Mouse (Mus musculus): Measurements from ENCODE around the gene Gm43191. TPM values are rescaled to one million over a fixed set of nuclear protein-coding genes. Genes with fewer than 3 reads are reported as not detected.

Gene Gm43191
- total and polyA plus RNA-seq, 3 experiments = not detected

DNA sequence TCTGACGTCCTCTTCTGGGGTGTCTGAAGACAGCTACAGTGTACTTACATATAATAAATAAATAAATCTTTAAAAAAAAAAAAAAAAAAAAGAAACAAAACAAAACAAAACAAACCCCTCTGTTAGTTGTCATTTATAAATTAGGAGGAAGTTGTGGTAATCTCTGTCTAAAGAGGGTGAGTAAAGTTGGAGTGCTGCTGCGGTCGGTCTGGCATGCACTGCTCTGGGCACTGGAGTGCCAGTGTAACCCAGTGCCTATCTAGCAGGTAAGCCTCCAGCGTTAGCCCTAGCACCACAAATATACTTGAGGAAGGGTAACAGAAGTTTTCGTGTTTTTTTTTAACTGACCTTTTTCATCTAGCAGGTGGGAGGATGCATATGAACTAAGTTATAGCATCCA lies 80.1 kb downstream of the Gm43191 start:
- H3K4me3 ChIP-seq (ENCODE audit: low read depth, low read length) = no peak overlapping the region
- ATAC-seq (ENCODE audit: extremely low read depth, insufficient number of reproducible peaks, low FRiP score, poor library complexity, severe bottlenecking) (peak; percentile 22; the same call in 1 of the 2 replicates), DNase-seq (ENCODE audit: low spot score) (no peak)
- TF ChIP-seq TAL1 (conservative IDR thresholded peaks at IDR 0.05; ENCODE audit: low read depth, low read length) (no peak), GATA2 (IDR thresholded peaks at IDR 0.05; ENCODE audit: borderline replicate concordance, low read depth, low read length) (no peak), GATA1 (IDR thresholded peaks at IDR 0.05; ENCODE audit: borderline replicate concordance, low read length) (no peak), POLR2AphosphoS5 (IDR thresholded peaks at IDR 0.05; ENCODE audit: insufficient replicate concordance, low read depth, low read length) (no peak), CTCF (IDR thresholded peaks at IDR 0.05; ENCODE audit: low read depth, low read length) (no peak)
- H3K27me3 ChIP-seq (ENCODE audit: insufficient read depth, low read length) = no peaks in the 10 kb centered on the region
- peaks cover 32% of the 10 kb centered on the region for H3K4me1 ChIP-seq (ENCODE audit: insufficient read depth, low read depth, low read length)
- H3K9me3 ChIP-seq (replicated peaks) = no peaks in the 10 kb centered on the region
- peaks cover 56% of the 10 kb centered on the region for H3K36me3 ChIP-seq (replicated peaks)

DNA sequence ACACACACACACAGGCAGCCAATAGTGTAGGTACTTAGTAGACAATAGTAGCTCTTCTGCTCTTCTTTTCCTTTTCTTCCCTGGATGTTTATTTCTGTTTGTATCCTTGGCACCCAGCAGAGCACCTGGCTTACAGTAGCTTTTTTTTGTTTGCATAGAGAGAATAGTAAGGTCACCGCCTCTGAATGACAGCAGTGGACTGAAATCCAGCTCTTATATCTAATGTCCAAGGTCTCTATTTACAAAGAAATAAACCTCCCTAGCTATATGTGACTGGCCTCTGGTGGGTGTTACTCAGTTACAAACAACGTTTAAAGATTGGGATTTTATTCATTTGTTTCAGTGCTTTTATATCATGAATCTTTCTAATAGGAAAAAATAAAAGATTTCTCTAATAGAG lies 81.4 kb downstream of the Gm43191 start:
- ATAC-seq (ENCODE audit: extremely low read depth, insufficient number of reproducible peaks, low FRiP score, poor library complexity, severe bottlenecking) = no peak
- H3K27me3 ChIP-seq (ENCODE audit: insufficient read depth, low read length) = no peaks in the 10 kb centered on the region
- H3K9me3 ChIP-seq (replicated peaks) = no peaks in the 10 kb centered on the region
- H3K4me3 ChIP-seq (ENCODE audit: low read depth, low read length) = no peak overlapping the region
- TF ChIP-seq POLR2AphosphoS5 (IDR thresholded peaks at IDR 0.05; ENCODE audit: insufficient replicate concordance, low read depth, low read length) (no peak), CTCF (IDR thresholded peaks at IDR 0.05; ENCODE audit: low read depth, low read length) (no peak), TAL1 (conservative IDR thresholded peaks at IDR 0.05; ENCODE audit: low read depth, low read length) (no peak), GATA2 (IDR thresholded peaks at IDR 0.05; ENCODE audit: borderline replicate concordance, low read depth, low read length) (no peak), GATA1 (IDR thresholded peaks at IDR 0.05; ENCODE audit: borderline replicate concordance, low read length) (no peak)
- no peak for DNase-seq (ENCODE audit: low spot score)
- peaks cover 48% of the 10 kb centered on the region for H3K36me3 ChIP-seq (replicated peaks)
- peaks cover 32% of the 10 kb centered on the region for H3K4me1 ChIP-seq (ENCODE audit: insufficient read depth, low read depth, low read length)

DNA sequence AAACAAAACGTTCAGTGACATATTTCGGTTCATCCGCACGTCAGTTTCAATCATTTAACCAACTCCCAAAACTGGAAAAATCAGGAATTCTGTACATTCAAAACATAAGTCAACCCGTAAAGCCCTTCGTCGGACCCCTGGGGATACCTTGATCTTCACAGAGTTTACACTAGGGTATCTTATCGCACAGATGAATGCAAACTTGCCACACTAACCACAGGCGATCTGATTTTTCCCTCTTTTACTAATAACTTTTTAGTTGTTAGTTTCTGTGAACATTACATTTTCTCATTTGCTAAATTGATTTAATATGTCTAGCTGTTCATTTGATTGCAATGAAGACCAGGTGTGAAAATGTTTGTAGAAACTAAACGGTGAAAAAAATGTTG lies 85.5 kb downstream of the Gm43191 start:
- peaks cover 30% of the 10 kb centered on the region for H3K4me1 ChIP-seq (ENCODE audit: insufficient read depth, low read depth, low read length)
- peaks cover 35% of the 10 kb centered on the region for H3K36me3 ChIP-seq (replicated peaks)
- TF ChIP-seq POLR2AphosphoS5 (IDR thresholded peaks at IDR 0.05; ENCODE audit: insufficient replicate concordance, low read depth, low read length) = no peak
- no peak for TF ChIP-seq GATA1 (IDR thresholded peaks at IDR 0.05; ENCODE audit: borderline replicate concordance, low read length)
- no peak for TF ChIP-seq TAL1 (conservative IDR thresholded peaks at IDR 0.05; ENCODE audit: low read depth, low read length)
- no peak for TF ChIP-seq CTCF (IDR thresholded peaks at IDR 0.05; ENCODE audit: low read depth, low read length)
- TF ChIP-seq GATA2 (IDR thresholded peaks at IDR 0.05; ENCODE audit: borderline replicate concordance, low read depth, low read length) = no peak
- ATAC-seq (ENCODE audit: extremely low read depth, insufficient number of reproducible peaks, low FRiP score, poor library complexity, severe bottlenecking) = no peak
- no peaks in the 10 kb centered on the region for H3K27me3 ChIP-seq (ENCODE audit: insufficient read depth, low read length)
- DNase-seq (ENCODE audit: low spot score) = no peak
- peak overlapping the region; percentile 94 for H3K4me3 ChIP-seq (ENCODE audit: low read depth, low read length)
- H3K9me3 ChIP-seq (replicated peaks) = no peaks in the 10 kb centered on the region

DNA sequence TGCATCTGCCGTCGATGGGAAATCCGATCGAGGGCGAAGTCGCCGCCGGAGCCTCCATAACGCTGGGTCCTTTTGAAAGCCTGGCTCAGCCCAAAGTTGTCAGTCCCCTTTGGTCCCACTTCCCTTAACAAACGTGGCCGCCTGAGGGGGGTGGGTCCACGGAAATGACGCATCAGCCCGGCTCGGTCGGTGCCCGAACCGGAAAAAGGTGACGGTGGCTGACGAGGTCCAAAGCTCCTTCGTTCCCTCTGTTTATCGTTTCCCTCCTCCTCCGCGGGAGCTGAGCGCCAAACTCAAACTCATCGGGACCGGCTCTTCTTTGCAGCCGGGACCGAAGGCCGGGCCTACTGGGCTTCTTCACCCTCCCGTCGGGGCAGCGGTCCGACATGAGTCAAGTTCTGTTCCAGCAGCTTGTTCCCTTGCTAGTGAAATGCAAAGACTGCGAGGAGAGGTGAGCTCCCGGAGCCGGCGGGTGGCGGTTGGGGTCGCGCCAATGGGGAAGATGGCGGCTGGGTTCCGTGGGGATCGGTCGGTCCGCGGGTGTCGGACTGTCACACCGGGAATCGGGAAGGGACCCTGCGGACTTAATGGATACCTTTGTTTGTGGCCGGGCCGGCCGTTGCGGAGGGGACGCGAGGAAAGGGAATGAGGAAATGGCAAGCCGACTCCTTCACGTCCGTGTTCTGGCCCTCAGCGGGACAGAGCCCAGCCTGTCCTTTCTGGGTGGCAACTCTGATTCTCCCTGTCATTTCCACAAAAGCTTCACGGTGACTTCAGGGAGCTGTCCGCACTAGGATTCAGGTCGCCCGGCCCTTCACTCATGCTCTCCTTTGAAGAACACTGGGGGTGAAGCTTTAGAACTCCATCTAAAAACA lies 86.1 kb downstream of the Gm43191 start, which contains the start of gene Sass6:
TSS of gene Sass6 (plus strand) at position 255 of the 875 bp plus-strand sequence.
- ATAC-seq (ENCODE audit: extremely low read depth, insufficient number of reproducible peaks, low FRiP score, poor library complexity, severe bottlenecking) = peak; percentile 92
- Histone ChIP-seq H3K36me3 (replicated peaks) (peaks cover 41% of the 10 kb centered on the region), H3K4me1 (ENCODE audit: insufficient read depth, low read depth, low read length) (peaks cover 30% of the 10 kb centered on the region), H3K9me3 (replicated peaks) (no peaks in the 10 kb centered on the region), H3K27me3 (ENCODE audit: insufficient read depth, low read length) (no peaks in the 10 kb centered on the region), H3K4me3 (ENCODE audit: low read depth, low read length) (peak within 1 kb of the TSS; percentile 94)
- TF ChIP-seq GATA2 (IDR thresholded peaks at IDR 0.05; ENCODE audit: borderline replicate concordance, low read depth, low read length) = no peak
- no peak for TF ChIP-seq POLR2AphosphoS5 (IDR thresholded peaks at IDR 0.05; ENCODE audit: insufficient replicate concordance, low read depth, low read length)
- no peak for TF ChIP-seq GATA1 (IDR thresholded peaks at IDR 0.05; ENCODE audit: borderline replicate concordance, low read length)
- TF ChIP-seq CTCF (IDR thresholded peaks at IDR 0.05; ENCODE audit: low read depth, low read length) = no peak
- TF ChIP-seq TAL1 (conservative IDR thresholded peaks at IDR 0.05; ENCODE audit: low read depth, low read length) = no peak
- peak; percentile 83 for DNase-seq (ENCODE audit: low spot score)

DNA sequence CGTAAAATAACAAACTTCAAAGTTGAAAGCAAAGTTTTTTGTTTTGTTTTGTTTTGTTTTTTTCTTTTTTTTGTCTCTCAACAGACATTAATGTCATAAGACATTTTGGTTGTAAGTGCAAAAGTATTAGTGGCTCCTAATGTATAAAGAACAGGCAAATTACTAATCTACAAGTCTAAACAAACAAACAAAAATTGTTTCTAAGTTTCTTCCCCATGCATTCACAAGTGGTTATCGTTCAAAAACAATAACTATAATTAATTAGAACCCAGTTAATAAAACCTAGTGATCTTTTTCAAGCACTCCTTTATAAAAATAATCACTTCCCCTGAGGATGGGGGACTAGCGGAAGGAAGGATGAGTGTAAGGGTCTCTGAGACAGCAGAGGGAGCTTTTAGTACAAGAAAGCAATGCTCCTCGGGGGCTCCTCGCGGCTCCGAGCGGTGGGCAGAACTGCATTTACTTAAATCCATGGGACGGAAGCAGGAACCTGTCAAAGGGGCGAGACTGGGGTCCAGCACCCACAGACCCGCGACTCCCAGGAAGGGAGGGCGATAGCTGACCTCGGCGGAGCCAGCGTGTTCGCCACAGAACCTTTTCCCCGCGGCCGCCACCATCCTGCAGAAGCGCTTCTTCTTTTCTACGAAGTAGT lies 86.9 kb downstream of the Gm43191 start:
- no peak for TF ChIP-seq CTCF (IDR thresholded peaks at IDR 0.05; ENCODE audit: low read depth, low read length)
- no peak for TF ChIP-seq GATA1 (IDR thresholded peaks at IDR 0.05; ENCODE audit: borderline replicate concordance, low read length)
- no peak for TF ChIP-seq POLR2AphosphoS5 (IDR thresholded peaks at IDR 0.05; ENCODE audit: insufficient replicate concordance, low read depth, low read length)
- H3K9me3 ChIP-seq (replicated peaks) = no peaks in the 10 kb centered on the region
- H3K4me1 ChIP-seq (ENCODE audit: insufficient read depth, low read depth, low read length) = peaks cover 29% of the 10 kb centered on the region
- DNase-seq (ENCODE audit: low spot score) (peak; percentile 38), ATAC-seq (ENCODE audit: extremely low read depth, insufficient number of reproducible peaks, low FRiP score, poor library complexity, severe bottlenecking) (peak; percentile 36)
- H3K4me3 ChIP-seq (ENCODE audit: low read depth, low read length) = peak overlapping the region; percentile 94
- H3K36me3 ChIP-seq (replicated peaks) = peaks cover 47% of the 10 kb centered on the region
- H3K27me3 ChIP-seq (ENCODE audit: insufficient read depth, low read length) = no peaks in the 10 kb centered on the region

Other genes with a start within 250 kb of the Gm43191 start
- gene Rtca, start 173.1 kb downstream of the Gm43191 start, total RNA-seq (2014; fragmentation: Nextera tagmentation) = 31.6 and 47.9 TPM in 2 replicates
- gene Rtca, start 173.1 kb downstream of the Gm43191 start, total RNA-seq (2017) = 32.1 and 36.8 TPM in 2 replicates
- gene Rtca, start 173.1 kb downstream of the Gm43191 start, polyA plus RNA-seq (2012) = 36.7 and 40.3 TPM in 2 replicates
- 9.5 and 16.3 TPM in 2 replicates for gene Dbt, start 168.2 kb downstream of the Gm43191 start, total RNA-seq (2014; fragmentation: Nextera tagmentation)
- gene Dbt, start 168.2 kb downstream of the Gm43191 start, total RNA-seq (2017) = 6.4 and 6.8 TPM in 2 replicates
- gene Dbt, start 168.2 kb downstream of the Gm43191 start, polyA plus RNA-seq (2012) = 0.35 and 0.69 TPM in 2 replicates
- gene Lrrc39, start 118.3 kb downstream of the Gm43191 start, total RNA-seq (2014; fragmentation: Nextera tagmentation) = 2.0 and 4.2 TPM in 2 replicates
- 1.7 and 2.2 TPM in 2 replicates for gene Lrrc39, start 118.3 kb downstream of the Gm43191 start, total RNA-seq (2017)
- not detected in 2 replicates for gene Lrrc39, start 118.3 kb downstream of the Gm43191 start, polyA plus RNA-seq (2012)
- gene Sass6, start 86.3 kb downstream of the Gm43191 start, total RNA-seq (2014; fragmentation: Nextera tagmentation) = 58.1 and 74.3 TPM in 2 replicates
- gene Sass6, start 86.3 kb downstream of the Gm43191 start, total RNA-seq (2017) = 37.6 and 39.6 TPM in 2 replicates
- 6.6 and 7.6 TPM in 2 replicates for gene Sass6, start 86.3 kb downstream of the Gm43191 start, polyA plus RNA-seq (2012)
- 32.1 and 42.9 TPM in 2 replicates for gene Trmt13, start 66.7 kb downstream of the Gm43191 start, total RNA-seq (2014; fragmentation: Nextera tagmentation)
- gene Trmt13, start 66.7 kb downstream of the Gm43191 start, total RNA-seq (2017) = 34.5 and 35.8 TPM in 2 replicates
- 2.2 and 3.8 TPM in 2 replicates for gene Trmt13, start 66.7 kb downstream of the Gm43191 start, polyA plus RNA-seq (2012)
- 73.6 and 75.9 TPM in 2 replicates for gene Mfsd14a, start 18.6 kb downstream of the Gm43191 start, total RNA-seq (2014; fragmentation: Nextera tagmentation)
- gene Mfsd14a, start 18.6 kb downstream of the Gm43191 start, total RNA-seq (2017) = 86.5 and 87.0 TPM in 2 replicates
- gene Mfsd14a, start 18.6 kb downstream of the Gm43191 start, polyA plus RNA-seq (2012) = 12.4 and 15.0 TPM in 2 replicates
- 52.6 and 54.6 TPM in 2 replicates for gene Slc35a3, start 31.6 kb upstream of the Gm43191 start, total RNA-seq (2014; fragmentation: Nextera tagmentation)
- gene Slc35a3, start 31.6 kb upstream of the Gm43191 start, total RNA-seq (2017) = 56.8 and 60.9 TPM in 2 replicates
- 11.3 and 13.4 TPM in 2 replicates for gene Slc35a3, start 31.6 kb upstream of the Gm43191 start, polyA plus RNA-seq (2012)
- 33.6 and 38.7 TPM in 2 replicates for gene Agl, start 126.9 kb upstream of the Gm43191 start, total RNA-seq (2014; fragmentation: Nextera tagmentation)
- gene Agl, start 126.9 kb upstream of the Gm43191 start, total RNA-seq (2017) = 13.5 and 15.1 TPM in 2 replicates
- 1.3 and 1.7 TPM in 2 replicates for gene Agl, start 126.9 kb upstream of the Gm43191 start, polyA plus RNA-seq (2012)
- gene Frrs1, start 178.2 kb upstream of the Gm43191 start, total RNA-seq (2014; fragmentation: Nextera tagmentation) = 99.0 and 105 TPM in 2 replicates
- 33.5 and 37.1 TPM in 2 replicates for gene Frrs1, start 178.2 kb upstream of the Gm43191 start, total RNA-seq (2017)
- gene Frrs1, start 178.2 kb upstream of the Gm43191 start, polyA plus RNA-seq (2012) = 8.7 and 26.1 TPM in 2 replicates

Data from G1E (cell line).